Mouse (Mus musculus): Measurements from ENCODE around the gene Gm11938.
"Not testable (repeated sequence)": the region's sequence is repeated elsewhere in the genome, so short reads cannot be mapped to it uniquely, and the experiment has no call there.

Gene Gm11938

GRCm38 (mm10) chr11:99603208-99603607 lies at the start of gene Gm11938:
Gm11938 (minus strand) TSS chr11:99603308.
- not testable (repeated sequence) for DNase-seq (ENCODE audit: low spot score in 2 of 2)

GRCm38 (mm10) chr11:99650136-99650535 lies 47.0 kb upstream of the Gm11938 start, which contains the start of gene Gm11555:
Gm11555 (minus strand) TSS chr11:99650236.
- DNase-seq (ENCODE audit: low spot score in 2 of 2), result no peak

- no peak for DNase-seq (ENCODE audit: low spot score in 2 of 2)
Observed at GRCm38 (mm10) chr11:99646444-99646843, 43.3 kb upstream of the Gm11938 start.

- no peak for DNase-seq (ENCODE audit: low spot score in 2 of 2)
Observed at GRCm38 (mm10) chr11:99644351-99644750, 41.2 kb upstream of the Gm11938 start.

GRCm38 (mm10) chr11:99643635-99644139 lies 40.6 kb upstream of the Gm11938 start, which contains the start of gene Krtap4-7:
Krtap4-7 (minus strand) TSS chr11:99644089.
- DNase-seq (ENCODE audit: low spot score in 2 of 2), result not testable (repeated sequence)

GRCm38 (mm10) chr11:99640926-99641325 lies 37.8 kb upstream of the Gm11938 start:
- no peak for DNase-seq (ENCODE audit: low spot score in 2 of 2)

GRCm38 (mm10) chr11:99637086-99637485 lies 34.0 kb upstream of the Gm11938 start:
- DNase-seq (ENCODE audit: low spot score in 2 of 2), result no peak

- DNase-seq (ENCODE audit: low spot score in 2 of 2), result no peak
Observed at GRCm38 (mm10) chr11:99634653-99635134, 31.6 kb upstream of the Gm11938 start, which contains the start of gene Krtap4-2. Krtap4-2 (minus strand) TSS chr11:99635084.

- no peak for DNase-seq (ENCODE audit: low spot score in 2 of 2)
Observed at GRCm38 (mm10) chr11:99633293-99633692, 30.2 kb upstream of the Gm11938 start.

GRCm38 (mm10) chr11:99630890-99631289 lies 27.8 kb upstream of the Gm11938 start:
- no peak for DNase-seq (ENCODE audit: low spot score in 2 of 2)

- no peak for DNase-seq (ENCODE audit: low spot score in 2 of 2)
Observed at GRCm38 (mm10) chr11:99628138-99628537, 25.0 kb upstream of the Gm11938 start, which contains the start of gene Krtap4-1. Krtap4-1 (minus strand) TSS chr11:99628238.

GRCm38 (mm10) chr11:99620335-99620734 lies 17.2 kb upstream of the Gm11938 start, which contains the start of gene Gm11562:
Gm11562 (minus strand) TSS chr11:99620435.
- no peak for DNase-seq (ENCODE audit: low spot score in 2 of 2)

GRCm38 (mm10) chr11:99614796-99615363 lies 11.8 kb upstream of the Gm11938 start, which contains the start of gene Krtap2-4:
Krtap2-4 (minus strand) TSS chr11:99614846.
- DNase-seq (ENCODE audit: low spot score in 2 of 2), result no peak

GRCm38 (mm10) chr11:99610089-99610488 lies 7.0 kb upstream of the Gm11938 start, which contains the start of gene Gm11937:
Gm11937 (minus strand) TSS chr11:99610189.
- DNase-seq (ENCODE audit: low spot score in 2 of 2), result not testable (repeated sequence)

GRCm38 (mm10) chr11:99609126-99609525 lies 6.0 kb upstream of the Gm11938 start:
- no peak for DNase-seq (ENCODE audit: low spot score in 2 of 2)

GRCm38 (mm10) chr11:99597742-99598141 lies 5.4 kb downstream of the Gm11938 start, which contains the start of gene Krtap9-3:
Krtap9-3 (minus strand) TSS chr11:99598105.
- not testable (repeated sequence) for DNase-seq (ENCODE audit: low spot score in 2 of 2)

GRCm38 (mm10) chr11:99590981-99591380 lies 12.1 kb downstream of the Gm11938 start, which contains the start of gene Krtap1-3:
Krtap1-3 (minus strand) TSS chr11:99591339.
- DNase-seq (ENCODE audit: low spot score in 2 of 2), result no peak

GRCm38 (mm10) chr11:99585096-99585495 lies 18.0 kb downstream of the Gm11938 start:
- no peak for DNase-seq (ENCODE audit: low spot score in 2 of 2)

- no peak for DNase-seq (ENCODE audit: low spot score in 2 of 2)
Observed at GRCm38 (mm10) chr11:99583245-99583704, 19.8 kb downstream of the Gm11938 start, which contains the start of gene Krtap1-4. Krtap1-4 (minus strand) TSS chr11:99583654.

GRCm38 (mm10) chr11:99581564-99581963 lies 21.5 kb downstream of the Gm11938 start:
- DNase-seq (ENCODE audit: low spot score in 2 of 2), result no peak

GRCm38 (mm10) chr11:99581051-99581450 lies 22.1 kb downstream of the Gm11938 start:
- no peak for DNase-seq (ENCODE audit: low spot score in 2 of 2)

- DNase-seq (ENCODE audit: low spot score in 2 of 2), result no peak
Observed at GRCm38 (mm10) chr11:99580636-99581035, 22.5 kb downstream of the Gm11938 start, which contains the start of gene Krtap1-5. Krtap1-5 (minus strand) TSS chr11:99581016.
